Mouse (Mus musculus) liver, adult 2 months (tissue): Measurements from ENCODE around the gene Gmppb.

ENCODE experiments used
- CTCF ChIP-seq: fragments of 200-500 bp; IDR thresholded peaks from 2 replicates; pipeline ENCODE4 v1.5.1; 2011; ENCODE audit warnings: low read depth, low read length, control low read depth
- POLR2A ChIP-seq: fragments of 200-500 bp; IDR thresholded peaks from 2 replicates; pipeline ENCODE4 v1.6.1; 2011; ENCODE audit warnings: low read length, control low read depth; ENCODE audit not compliant: insufficient read depth; ENCODE audit errors: extremely low read depth

DNA sequence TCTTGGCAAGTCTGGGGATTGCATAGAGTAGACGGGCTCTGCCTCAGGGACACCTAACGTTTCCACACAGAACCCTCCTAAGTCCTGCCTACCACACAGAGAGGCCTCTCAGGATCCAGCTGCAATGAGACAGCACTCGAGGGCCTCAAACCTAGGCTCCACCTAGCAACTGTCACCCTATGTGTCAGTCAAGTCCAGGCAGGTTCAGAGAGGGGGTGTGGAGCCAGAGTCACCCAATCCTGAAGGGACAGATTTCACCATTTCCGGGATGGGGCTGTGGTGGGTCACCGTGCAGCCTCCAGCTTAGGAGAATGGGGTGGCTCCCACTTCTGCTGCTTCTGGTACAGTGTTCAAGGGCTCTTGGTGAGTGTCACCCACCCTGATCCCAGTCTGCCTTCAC lies 31.1 kb downstream of the Gmppb start, which contains the start of gene Mst1:
- TF ChIP-seq POLR2A (peak; percentile 84; the same call in 1 of the 2 replicates), CTCF (no peak)
